Mouse (Mus musculus) monocyte, adult 2 months (primary cell): ENCODE results near the gene Olfr329-ps.
"Not testable (repeated sequence)": the region's sequence is repeated elsewhere in the genome, so short reads cannot be mapped to it uniquely, and the experiment has no call there.

Experiments
- DNase-seq, 2 experiments: peaks; one replicate each; pipeline ENCODE4 v3.0.0; 2022; ENCODE audit warnings: low spot score in 2 of 2, low read depth in 1 of 2

The Olfr329-ps gene

DNA sequence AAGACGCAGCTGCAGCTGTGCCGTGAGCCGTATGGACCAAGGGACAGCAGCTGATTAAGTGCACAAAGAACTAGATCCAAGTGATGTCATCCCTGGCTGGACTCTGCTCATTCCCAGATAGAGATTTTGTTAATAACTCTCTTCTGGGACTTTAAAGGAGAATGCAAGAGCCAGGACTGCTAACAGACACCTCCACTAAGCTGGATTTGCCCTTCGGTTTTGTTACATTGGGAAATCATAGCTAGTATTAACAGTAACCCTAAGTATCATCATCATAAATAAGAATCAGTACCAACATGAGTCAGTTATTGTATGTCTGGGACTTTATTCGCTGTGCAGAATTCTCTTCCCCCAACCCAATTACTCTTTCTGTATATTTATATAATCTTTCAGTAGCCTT lies at the start of gene Olfr329-ps:
Gene Olfr329-ps (minus strand): TSS at position 101 of the 400 bp plus-strand sequence.
- no peak for DNase-seq

DNA sequence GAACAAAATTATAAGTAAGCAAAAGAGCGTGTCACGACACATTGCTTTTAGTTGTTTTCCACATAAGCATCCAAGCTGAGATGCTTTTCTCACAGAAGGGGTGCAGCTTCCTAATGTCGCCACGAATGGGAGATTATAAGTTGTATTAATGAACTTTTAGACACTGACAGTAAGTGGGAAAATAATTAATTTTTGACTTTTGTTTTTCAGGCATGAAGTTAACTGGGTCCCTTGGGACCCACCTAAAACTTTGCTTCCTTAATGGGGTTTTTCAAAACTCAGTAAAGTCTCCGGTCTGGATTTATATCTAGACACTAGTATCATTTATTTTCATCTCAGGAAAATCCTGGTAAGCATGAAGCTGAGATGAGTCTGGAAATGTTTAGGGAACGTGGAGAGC lies 48.6 kb upstream of the Olfr329-ps start, which contains the start of gene Olfr324:
Gene Olfr324 (plus strand): TSS at position 301 of the 400 bp plus-strand sequence.
- DNase-seq: no peak

DNA sequence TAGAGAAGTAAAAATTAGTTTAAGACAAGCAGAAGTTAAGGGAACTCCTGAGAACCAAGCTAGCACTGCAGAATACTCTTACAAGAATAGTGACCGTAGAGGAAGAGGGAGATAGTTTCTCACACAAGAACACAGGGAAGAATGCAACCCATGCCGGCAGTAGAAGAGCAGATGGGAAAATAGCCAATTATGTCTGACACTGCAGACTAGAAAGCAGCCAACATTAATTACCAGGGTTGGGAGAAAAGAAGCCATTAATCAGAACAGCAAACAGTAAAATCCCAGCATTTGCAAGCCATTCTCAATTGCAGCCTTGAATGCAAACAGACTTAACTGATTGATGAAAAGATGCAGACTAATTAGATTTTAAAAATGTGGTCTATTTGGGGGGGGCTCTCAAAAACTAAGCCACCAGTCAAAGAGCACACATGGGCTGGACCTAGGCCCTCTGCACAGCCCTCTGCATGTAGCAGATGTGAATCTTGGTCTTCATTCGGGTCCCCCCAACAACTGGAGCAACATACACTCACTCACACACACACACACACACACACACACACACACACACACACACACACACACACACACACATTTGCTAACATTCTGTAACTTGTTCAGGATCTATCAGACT lies 42.5 kb upstream of the Olfr329-ps start:
- no peak for DNase-seq

DNA sequence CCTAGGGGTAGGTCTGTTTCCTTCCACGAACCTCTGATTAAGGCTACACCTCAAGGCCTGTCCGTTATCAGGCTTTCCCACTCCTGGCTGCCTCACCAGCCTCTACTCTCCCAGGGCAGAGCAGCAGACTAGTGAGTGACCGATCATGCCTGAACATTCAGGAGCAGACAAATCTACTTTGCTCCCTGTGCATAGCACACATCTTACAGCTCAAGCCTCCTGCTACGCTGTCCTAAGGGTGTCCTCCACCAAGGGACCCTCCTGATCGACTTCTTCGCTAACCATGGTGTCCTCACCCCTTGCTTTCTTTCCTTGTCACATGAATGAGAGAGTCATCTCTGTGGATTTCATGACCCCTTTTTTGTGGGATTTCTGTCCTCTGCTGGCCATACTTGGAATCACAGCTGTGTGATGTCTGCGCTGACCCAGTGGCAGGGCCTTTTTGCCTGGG lies 41.7 kb upstream of the Olfr329-ps start:
- no peak for DNase-seq

DNA sequence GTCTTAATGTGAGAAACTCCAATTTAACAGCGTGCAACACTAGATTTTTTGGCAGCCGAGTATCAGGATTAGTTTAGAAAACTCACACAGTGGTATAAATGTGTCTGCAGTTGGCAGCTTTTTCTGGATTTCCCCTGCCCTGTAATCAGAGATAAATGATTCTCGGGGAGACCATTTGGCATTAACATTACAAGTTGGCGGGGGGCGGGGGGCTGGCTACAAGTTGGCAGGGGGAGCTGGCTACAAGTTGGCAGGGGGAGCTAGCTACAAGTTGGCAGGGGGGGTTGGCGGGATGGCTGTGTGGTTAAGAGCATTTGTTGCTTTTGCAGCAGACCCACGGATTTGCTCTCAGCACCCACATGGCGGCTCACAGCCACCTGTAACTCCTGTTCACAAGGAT lies 32.4 kb upstream of the Olfr329-ps start:
- no peak for DNase-seq

DNA sequence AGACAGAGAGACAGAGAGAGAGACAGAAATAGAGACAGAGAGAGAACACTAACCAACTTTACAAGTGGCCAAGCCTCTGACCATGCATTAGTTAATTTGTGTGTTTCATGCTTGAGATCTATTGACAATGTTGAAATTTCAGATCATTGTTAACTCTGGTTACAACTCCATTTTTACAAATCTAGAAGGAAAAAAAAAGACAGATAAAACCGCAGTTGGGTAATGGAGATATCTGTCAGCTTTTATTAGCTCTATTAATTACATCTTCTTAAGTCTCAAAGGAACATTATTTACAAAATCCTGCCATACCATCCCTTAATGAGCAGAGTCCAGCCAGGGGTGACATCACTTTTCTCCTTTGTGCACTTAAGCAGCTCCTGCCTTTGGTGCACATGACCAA lies 31.2 kb upstream of the Olfr329-ps start, which contains the start of gene Olfr325:
Gene Olfr325 (plus strand): TSS at position 301 of the 400 bp plus-strand sequence.
- no peak for DNase-seq

DNA sequence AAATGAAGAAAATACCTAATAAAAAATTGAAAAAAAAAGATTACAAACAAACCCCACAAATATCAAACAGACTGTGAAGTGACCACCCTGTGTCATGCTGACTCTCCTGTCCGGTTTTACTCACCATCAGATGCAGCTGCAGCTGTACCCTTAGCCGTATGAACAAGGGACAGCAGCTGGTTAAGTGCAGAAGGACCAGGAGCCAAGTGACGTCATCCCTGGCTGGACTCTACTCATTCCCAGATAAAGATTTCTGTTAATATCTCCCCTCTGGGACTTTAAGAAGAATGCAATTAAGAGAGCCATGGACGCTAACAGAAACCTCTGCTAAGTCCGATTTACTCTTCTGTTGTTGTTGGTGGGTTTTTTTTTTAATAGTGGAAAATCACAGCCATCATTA lies 24.2 kb upstream of the Olfr329-ps start, which contains the start of gene Olfr224:
Gene Olfr224 (minus strand): TSS at position 149 of the 400 bp plus-strand sequence.
- DNase-seq: no peak

DNA sequence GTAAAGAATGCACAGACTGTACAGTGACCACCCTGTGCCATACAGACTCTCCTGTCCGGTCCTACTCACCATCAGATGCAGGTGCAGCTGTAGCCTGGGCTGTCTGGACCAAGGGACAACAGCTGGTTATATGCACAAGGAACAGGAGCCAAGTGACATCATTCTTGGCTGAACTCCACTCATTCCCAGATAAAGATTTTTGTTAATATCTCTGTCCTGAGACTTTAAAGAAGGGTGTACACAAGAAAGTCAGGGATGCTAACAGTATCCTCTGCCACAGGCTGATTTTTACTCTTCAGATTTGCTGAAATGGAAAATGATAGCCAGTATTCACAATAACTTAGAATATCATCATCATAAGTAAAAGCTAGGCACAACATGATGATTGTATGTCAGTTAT lies 9.3 kb upstream of the Olfr329-ps start, which contains the start of gene Olfr328:
Gene Olfr328 (minus strand): TSS at position 101 of the 400 bp plus-strand sequence.
- no peak for DNase-seq

DNA sequence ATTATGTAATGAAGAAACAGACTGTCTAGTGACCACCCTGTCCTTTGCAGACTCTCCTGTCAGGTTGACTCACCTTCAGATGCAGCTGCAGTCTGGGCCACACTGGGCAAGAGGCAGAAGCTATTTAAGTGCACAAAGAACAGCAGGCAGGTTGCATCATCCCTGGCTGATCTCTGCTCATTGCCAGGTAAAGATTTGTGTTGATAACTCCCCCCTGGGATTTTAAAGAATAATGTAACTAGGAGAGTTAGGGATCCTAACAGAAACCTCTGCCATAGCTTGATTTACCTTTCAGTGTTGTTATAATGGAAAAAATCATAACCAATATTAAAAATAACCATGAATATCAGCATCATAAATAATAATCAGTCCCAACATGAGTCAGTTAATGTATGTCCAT lies 11.5 kb downstream of the Olfr329-ps start, which contains the start of gene Olfr330:
Gene Olfr330 (minus strand): TSS at position 101 of the 400 bp plus-strand sequence.
- DNase-seq: not testable (repeated sequence)

DNA sequence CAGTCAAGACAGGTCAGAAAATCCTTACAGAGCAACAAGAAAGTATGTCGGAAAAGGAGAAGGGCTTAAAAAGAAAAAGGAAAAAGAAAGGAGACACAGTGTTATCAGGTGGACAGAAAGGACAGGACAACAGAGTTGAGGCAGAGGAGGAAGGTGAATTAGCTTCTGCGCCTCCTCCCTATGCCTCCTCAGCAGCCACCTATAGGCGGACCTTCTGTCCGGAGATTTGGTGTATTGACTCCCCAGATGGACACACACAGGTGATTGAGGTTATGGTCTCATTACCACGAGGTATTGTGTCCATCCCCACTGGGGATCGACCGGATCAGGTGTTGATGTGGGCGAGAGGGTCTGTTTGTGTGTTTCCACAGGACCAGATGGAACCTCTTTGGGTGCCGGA lies 26.5 kb downstream of the Olfr329-ps start:
- peak in 1 of 2 experiments; percentile 6 for DNase-seq

DNA sequence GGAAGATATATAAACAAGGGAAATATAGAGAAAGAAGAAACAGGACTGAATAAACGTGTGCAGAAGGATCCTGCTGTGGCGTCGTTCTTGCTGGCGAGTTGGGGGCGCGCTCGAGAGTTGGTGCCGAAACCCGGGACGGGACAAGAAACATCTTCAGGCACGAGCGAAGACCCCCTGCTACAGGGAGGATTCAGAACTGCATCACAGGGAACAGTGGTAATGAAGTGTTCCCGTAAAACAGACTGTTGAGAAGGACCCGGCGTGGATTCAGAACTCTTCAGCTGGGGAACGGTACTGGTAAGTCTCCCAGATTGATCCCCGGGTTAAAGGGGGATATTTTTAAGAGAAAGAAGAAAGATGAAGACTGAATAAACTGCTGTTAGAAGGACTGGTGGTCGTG lies 27.3 kb downstream of the Olfr329-ps start:
- peak; percentile 49 to 55 for DNase-seq

DNA sequence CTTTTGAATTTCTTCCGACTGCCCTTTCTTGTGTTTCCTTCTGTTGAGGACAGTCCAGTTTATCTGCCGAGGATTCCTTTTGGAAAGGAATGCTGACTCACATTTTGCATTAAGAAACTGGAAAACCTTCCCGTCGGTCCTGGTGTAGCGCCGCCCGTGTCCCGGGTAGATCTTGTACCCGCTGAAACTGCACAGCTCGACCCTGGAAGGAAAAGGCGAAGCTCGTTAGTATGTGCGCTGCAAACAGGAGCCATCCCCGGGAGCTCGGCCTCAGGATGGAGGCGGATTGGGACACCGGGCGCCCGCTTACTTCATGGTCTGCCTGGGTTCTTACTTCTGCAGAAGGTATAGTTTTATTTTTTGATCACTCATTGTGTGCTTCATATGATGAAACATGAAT lies 37.2 kb downstream of the Olfr329-ps start:
- not testable (repeated sequence) for DNase-seq

DNA sequence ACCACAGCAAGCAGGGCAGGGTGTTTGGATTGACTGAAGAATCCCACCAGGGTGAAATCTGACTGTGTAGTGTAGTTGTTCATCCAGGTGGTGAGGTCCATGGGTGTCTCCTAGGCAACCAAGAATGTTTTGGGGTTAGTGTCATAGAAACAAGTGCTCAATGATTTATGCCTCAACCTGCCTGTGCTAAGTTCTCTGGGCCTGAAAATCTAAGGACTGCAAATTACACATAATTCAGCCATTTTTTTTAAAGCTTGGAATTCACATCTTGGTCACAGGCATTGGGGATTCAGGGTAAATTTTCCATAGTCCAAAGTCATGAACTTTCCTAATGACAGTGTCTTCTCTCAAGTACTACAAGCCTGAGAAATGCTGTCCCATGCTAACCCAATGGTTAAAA lies 43.8 kb downstream of the Olfr329-ps start, which contains the start of gene Olfr331:
Gene Olfr331 (minus strand): TSS at position 101 of the 400 bp plus-strand sequence.
- DNase-seq: not testable (repeated sequence)

DNA sequence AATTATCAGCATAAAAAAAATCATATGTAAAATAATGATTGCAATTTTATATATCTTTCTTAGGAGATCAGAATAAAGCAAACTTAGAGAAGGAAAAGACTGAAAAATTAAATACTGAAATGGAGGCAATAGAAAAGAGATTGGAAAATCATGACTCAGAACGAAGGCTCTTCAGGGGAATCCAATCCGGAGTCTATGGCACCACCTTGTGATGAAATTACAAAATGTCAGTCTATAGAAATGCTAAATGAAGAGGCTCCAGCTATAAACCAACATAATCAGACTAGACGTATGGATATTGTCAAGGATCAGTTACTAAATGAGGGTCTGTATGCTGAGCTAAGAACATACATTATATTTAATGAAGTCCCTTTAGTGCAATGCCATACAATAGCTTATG lies 46.9 kb downstream of the Olfr329-ps start:
- DNase-seq: no peak

DNA sequence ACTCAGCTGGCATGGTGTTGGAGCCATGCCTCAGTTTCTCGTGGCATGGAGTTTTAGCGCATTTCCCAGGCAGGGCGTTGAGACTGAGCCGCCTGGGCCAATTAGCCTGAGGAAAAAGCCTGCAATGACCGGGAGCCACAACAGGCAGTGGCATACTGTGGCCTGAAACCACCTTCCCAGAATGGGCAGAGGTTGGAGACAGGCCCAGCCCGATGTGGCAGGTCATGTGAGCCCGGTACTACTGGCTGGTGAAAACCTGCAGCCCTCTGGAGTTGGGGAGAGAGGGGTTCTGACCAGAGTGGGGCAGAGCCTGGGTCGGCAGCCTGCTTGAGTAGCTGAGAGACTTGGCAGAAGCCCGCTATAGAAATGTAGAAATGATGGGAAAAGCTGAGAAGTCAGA lies 47.5 kb downstream of the Olfr329-ps start:
- no peak for DNase-seq

DNA sequence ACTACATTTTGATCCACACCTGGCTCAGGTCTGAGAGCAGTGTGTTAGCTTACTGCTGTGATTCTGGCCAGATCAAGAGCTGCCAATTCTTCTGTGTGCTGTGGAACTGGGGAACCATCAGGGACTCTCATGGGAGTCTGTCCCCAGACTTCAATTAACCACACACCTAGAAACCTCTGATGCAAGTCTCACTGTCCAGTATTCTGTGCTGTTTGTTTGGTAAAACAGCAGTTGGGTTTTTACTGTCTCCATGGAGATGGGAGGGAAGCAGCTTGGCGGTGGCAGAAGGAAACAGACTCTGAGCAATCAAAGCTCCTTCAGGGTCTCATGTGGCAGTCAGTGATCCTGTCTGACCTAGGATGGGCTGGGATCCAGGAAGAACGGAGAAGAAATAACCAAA lies 53.8 kb downstream of the Olfr329-ps start, which contains the start of gene Olfr332:
Gene Olfr332 (minus strand): TSS at position 101 of the 400 bp plus-strand sequence.
- DNase-seq: no peak
